Mouse (Mus musculus): Measurements from ENCODE around the gene D230025D16Rik. TPM values are rescaled to one million over a fixed set of nuclear protein-coding genes. Genes with fewer than 3 reads are reported as not detected.

D230025D16Rik gene
- total RNA-seq, 2 experiments from 2014 or later: 18.5 to 19.5 TPM

DNA sequence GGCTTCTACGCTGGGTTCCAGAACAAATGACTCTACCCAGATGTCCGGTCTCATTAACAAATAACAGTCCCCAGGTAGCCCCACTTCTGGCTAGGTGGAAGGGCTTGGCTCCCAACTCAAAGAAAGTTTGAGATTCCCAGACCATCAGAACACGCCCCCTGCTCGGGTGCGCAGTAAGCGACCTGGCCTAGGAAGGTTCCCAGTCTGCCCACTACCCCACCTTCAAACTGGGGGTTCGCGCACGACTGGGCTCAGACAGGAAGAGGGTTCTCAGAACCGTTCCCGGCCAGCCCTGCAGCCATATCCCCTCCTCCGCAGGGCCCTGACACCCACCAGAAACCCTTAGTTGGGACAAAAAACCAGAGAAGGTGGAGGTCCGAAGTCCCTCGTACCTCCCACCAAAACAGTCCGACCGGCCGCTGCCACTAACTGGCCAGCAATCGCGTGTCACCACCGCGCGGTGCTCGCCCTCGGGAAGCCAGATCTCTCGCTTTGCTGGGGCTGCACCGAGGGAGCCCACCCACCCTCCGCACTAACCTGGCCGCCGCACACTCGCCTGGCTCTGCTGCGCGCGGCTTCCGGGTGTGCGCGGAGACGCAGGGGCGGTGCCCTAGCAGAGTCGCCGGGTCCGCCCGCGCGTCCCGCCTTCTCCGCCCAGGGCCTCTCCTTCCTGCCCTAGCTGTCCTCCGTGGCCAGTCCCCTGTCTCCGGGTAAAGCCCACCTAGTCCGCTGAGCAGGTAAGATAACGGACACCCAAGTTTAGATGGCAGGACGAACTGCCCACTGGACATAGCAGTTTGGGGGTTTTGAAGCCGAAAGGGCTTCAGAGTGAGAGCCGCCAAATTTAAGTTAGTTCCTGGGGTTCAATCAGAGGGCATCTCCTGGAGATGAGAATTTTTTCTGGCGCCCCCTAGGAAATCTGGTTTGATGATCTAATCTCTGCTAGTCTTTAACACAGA is 39.4 kb downstream of the D230025D16Rik start, which contains the start of the genes Tradd and Fbxl8:
Gene Tradd (minus strand): TSS at position 586 of the 959 bp plus-strand sequence.
Gene Fbxl8 (plus strand): TSS at position 625 of the 959 bp plus-strand sequence.
- intact Hi-C loops (cut with DNase I): loop anchor here (2.0 to 10.0 kb wide), 2 partner anchors 24 to 610 kb away; partner anchors contain the start of gene 4931428F04Rik
- DNase-seq (ENCODE audit: low spot score): peak; percentile 67

DNA sequence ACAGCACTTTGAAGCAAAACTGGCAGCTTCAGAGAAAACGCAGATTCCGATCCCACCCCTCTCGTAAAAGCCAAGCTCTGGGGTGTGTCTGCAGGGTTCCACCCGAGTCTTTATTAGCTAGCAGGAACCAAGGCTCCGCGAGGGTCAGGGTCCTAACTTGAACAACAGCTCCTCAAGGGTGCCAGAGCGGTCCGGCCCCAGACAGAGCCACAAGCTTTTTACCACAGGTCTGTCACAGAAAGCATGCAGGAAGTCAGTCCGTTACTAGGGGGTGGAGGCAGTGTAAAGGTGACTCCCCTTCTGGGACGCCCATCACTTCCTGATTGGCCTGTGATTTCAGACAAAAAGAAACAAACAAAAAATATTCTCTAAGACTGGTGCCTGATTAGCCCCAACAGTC is 40.2 kb downstream of the D230025D16Rik start:
- intact Hi-C loops (cut with DNase I): loop anchor here (2.0 to 10.0 kb wide), 2 partner anchors 24 to 610 kb away; partner anchors contain the start of gene 4931428F04Rik
- DNase-seq (ENCODE audit: low spot score): no peak

DNA sequence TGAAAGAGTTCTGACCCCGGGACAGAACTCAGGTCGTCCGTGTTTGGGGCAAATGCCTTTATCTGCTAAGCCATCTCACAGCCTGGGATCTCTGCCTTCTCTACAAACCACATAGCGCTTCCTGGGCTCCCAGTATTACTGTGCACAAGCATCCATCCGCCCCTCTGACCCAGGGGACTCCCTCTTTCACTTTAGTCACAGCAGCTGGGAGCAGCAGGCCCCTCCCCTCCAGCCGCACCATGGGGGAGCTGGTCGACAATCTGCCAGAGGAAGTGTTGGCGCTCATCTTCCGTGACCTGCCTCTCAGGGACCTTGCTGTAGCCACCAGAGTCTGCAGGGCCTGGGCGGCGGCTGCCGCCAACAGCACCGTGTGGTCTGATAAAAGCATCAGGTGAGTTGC is 41.8 kb downstream of the D230025D16Rik start:
- intact Hi-C loops (cut with DNase I): loop anchor here (10.0 kb wide), 1 partner anchor 612 kb away; no protein-coding TSS in a partner anchor
- no peak for DNase-seq (ENCODE audit: low spot score)

DNA sequence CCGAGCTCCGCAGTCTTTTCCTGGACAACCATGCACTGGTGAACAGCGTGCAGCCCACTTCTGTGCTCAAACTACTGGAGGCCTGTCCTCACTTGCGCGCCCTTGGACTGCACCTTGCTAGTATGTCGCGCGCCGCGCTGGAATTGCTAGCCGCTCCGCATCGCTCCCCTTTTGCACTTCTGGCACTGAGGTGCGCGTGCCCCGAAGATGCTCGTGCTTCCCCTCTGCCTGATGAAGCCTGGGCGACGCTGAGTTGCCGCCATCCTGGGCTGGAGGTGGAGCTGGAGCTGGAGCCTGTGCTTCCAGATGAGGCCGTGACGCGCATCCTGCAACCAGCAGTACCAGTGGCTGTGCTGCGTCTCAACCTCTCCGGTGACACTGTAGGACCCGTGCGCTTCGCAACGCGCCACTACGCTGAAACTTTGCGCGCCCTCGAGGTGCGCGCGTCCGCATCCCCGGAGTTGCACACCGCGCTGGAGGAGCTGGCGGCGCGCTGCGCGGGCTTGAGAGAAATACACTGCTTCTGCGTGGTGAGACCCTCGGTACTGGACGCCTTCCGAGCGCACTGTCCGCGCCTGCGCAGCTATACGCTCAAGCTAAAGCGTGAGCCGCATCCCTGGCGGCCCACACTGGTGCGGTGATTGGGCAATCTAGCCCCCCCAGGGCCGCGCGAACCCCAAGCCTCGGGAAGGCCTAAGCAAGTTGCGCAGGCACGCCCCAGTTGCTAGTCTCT is 43.6 kb downstream of the D230025D16Rik start:
- no peak for DNase-seq (ENCODE audit: low spot score)
- intact Hi-C loops (cut with DNase I): loop anchor here (10.0 kb wide), 1 partner anchor 614 kb away; no protein-coding TSS in a partner anchor

DNA sequence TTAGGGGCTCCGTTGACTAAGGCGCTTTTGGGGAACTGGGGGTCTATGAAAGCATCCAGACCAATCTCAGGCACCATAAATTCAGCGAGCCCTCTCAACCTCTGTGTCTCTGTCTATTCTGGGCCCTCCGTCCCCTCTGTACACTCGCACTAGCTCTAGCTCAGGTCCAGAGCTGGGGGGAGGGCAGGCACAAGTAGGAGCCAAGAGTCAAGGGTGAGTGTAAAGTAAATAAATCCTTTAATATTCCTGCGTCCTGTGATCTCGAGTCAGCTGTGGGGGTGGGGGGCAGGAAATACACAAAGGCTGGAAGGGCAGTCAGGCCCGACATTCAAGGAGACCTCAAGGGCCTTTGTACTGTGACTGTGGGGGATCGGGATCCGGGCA is 44.1 kb downstream of the D230025D16Rik start:
- intact Hi-C loops (cut with DNase I): loop anchor here (10.0 kb wide), 1 partner anchor 614 kb away; no protein-coding TSS in a partner anchor
- DNase-seq (ENCODE audit: low spot score): no peak

DNA sequence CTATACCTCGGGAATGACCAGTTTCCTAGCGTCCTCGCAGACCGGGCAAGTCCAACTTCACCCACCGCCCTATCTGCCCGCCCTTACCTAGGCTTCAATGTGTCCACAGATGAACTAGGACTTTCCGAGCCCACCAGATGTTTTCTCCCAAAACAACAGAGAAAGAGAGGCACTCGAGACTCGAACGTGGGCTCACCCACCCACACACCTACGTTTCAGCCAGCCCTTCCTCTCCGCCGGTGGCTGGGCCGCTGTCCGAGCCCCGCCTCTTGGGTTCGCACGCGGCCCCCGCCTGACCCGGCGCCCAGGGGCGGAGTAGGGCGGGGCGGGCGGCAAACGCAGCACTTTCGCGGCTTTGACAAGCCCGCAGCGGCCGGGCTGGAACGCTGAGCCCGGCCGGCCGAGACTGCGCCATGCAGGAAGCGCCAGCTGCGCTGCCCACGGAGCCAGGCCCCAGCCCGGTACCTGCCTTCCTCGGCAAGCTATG is 44.6 kb downstream of the D230025D16Rik start, which contains the start of gene Hsf4:
Gene Hsf4 (plus strand): TSS at position 341 of the 487 bp plus-strand sequence.
- DNase-seq (ENCODE audit: low spot score): no peak
- intact Hi-C loops (cut with DNase I): loop anchor here (10.0 kb wide), 1 partner anchor 615 kb away; no protein-coding TSS in a partner anchor

DNA sequence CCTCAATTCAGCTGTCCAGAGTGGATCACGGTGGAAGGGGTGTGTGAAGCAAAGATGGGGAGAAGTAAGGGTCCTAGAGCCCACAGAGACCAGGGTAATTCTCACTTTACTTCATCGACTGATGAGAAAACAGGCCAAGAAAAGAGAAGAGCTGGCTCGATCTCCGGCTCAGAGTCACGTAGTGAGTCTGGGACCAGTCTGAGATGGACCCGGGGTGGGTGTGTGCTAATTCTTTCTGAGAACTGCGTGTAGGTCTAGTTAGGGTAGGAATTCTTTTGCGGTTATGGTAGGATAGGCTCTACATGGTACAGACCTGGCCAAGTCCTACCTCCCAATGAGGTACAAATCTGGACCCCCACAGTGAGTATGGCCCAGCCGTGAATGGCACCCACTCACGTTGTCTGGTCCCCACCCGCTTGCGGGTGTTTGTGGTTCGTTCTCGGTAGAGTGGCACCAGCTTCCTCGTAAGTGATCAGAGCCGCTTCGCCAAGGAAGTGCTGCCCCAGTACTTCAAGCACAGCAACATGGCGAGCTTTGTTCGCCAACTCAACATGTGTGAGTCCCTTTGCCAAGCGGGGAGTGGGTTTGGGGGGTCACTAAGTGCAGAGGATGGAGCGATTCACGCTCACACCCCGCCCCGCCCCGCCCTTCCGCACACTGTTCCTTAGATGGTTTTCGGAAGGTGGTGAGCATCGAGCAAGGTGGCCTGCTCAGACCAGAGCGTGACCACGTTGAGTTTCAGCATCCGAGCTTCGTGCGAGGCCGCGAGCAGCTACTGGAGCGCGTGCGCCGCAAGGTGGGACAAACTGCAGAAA is 45.4 kb downstream of the D230025D16Rik start:
- DNase-seq (ENCODE audit: low spot score): no peak
- intact Hi-C loops (cut with DNase I): no loop called here

DNA sequence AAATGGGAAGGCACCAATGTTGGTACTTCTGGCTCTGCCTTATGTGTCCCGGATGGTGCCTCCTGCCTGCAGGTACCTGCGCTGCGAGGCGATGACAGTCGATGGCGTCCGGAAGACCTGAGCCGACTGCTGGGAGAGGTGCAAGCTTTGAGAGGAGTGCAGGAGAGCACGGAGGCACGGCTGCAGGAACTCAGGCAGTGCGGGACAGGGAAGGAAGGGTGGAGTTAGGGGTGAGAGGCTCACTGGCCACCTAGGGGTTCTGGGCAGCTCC is 45.9 kb downstream of the D230025D16Rik start:
- intact Hi-C loops (cut with DNase I): no loop called here
- DNase-seq (ENCODE audit: low spot score): no peak

DNA sequence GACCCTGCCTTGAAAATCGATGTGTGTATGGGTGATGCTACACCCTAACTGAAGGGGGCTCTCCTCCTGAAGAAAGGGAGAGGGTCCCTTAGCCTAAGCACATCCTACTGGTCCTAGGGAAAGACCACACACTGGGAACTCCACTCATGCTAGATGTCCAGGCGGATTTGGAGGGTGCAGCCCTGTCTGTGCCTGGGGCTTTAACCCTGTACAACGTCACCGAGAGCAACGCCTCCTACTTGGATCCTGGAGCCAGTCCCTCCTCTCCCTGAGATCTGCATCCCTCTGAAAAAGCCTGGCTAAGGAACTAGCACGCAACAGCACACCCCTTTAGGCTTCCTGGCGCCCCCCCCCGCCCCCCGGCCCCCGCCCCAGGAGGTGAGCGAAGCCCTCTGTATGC is 50.4 kb downstream of the D230025D16Rik start:
- no peak for DNase-seq (ENCODE audit: low spot score)
- intact Hi-C loops (cut with DNase I): no loop called here

DNA sequence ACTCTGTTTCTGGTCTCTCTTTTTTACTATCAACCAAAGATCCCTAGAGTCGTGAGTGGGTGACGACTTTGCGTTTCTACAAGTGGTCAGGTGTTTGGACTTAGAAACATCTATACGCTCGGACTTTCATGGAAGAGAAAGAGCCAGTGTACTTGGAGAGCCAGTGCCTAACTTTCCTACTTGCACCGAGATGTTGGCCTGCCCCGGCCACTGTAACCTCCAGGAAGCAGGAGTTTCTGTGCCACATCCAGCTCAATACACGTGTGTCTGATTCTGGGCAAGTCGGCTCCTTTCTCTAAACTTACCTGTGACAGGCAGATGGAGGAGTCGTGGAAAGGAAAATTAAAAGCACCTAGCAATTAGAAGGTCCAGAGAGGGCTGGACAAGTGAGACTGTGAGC is 50.9 kb downstream of the D230025D16Rik start, which contains the start of gene Nol3:
Gene Nol3 (plus strand): TSS at position 301 of the 400 bp plus-strand sequence.
- intact Hi-C loops (cut with DNase I): no loop called here

DNA sequence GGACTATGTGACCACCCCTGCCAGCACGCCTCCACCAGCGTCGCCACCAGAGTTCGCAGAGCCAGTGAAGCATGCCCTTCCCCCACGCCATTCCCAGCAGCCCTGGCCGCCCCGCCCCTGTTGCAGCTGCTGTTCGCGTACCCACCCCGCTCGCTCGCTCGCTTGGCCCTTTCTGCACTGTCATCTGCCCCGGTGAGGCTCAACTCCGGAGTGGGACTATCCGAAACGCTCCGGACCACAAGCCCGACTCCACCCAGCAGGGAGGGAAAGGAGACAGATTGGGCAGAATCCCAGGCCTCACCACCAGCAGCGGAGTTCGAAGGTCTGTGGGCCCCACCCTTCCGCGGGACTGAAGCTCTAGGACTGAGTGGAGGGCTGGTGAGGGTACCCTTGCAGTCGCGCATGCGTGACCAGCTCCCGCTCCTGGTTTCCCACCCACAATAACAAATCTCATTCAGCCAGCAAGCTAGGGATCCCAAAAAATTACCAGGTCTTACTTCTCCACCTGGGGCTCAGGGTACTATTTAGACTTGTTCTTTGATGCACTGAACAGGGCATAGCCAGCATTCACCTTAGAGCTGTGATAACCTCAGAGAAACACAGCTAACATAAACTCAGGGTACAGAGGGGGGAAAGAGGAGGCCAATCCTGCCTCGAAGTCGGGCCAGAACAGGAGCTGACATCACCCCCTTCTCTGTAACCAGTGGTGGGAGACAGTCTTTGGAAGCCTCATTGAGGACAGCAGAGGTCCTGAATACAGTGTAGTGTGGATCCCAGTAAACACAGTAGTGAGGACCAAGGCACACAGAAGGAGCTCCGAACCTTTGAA is 51.6 kb downstream of the D230025D16Rik start:
- intact Hi-C loops (cut with DNase I): no loop called here
- DNase-seq (ENCODE audit: low spot score): no peak

More for the DNA sequence above, 50.9 kb downstream of the D230025D16Rik start, which contains the start of gene Nol3:
- no peak for DNase-seq (ENCODE audit: low spot score)

DNA sequence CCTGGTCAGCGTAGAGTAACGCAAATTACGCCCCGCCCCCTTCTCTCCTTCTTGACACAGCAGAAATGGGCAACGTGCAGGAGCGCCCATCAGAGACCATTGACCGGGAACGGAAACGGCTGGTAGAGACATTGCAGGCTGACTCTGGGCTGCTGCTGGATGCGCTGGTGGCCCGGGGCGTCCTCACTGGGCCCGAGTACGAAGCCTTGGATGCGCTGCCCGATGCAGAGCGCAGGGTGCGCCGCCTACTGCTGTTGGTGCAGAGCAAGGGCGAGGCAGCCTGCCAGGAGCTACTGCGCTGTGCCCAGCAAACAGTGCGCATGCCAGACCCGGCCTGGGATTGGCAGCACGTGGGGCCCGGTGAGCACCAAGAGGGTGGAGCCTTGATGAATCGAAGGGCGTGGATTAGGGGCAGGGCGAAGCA is 54.0 kb downstream of the D230025D16Rik start:
- DNase-seq (ENCODE audit: low spot score): no peak
- intact Hi-C loops (cut with DNase I): no loop called here

DNA sequence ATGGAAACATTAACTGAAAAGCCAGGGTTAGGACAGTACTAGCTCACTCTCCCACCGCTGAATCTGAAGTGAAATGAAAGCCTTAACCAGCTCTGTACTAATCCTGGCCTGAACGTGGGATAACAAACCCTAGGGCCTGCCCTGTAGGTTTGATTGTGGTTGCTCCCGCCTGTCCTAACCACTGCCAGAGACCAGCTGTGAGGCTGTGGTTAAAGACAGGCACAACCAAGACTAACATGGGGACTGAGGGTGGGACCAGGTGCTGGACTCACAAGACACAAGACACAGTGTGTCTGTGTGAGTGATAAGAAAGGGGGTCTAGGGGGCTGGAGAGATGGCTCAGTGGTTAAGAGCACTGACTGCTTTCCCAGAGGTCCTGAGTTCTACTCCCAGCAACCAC is 55.6 kb downstream of the D230025D16Rik start:
- intact Hi-C loops (cut with DNase I): no loop called here
- DNase-seq (ENCODE audit: low spot score): no peak

DNA sequence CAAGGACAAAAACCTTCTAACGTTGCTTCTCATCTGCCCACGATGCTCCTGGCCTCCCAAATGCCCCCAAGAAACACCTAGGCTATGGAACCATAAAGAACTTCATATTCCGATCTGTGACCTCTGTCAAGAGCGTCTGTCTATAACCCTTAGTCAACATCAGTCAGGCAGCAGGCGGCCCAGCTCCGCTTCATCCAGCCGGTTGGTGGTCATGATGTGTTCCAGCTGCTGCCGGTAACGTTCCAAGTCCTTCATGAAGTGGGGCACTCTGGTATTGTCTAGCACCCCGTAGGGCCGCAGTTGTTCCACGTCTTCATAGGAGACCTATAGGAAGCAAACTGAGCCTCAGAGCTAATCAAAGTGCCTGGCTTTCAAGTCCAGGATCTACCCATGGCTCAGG is 56.9 kb downstream of the D230025D16Rik start:
- intact Hi-C loops (cut with DNase I): no loop called here
- no peak for DNase-seq (ENCODE audit: low spot score)

DNA sequence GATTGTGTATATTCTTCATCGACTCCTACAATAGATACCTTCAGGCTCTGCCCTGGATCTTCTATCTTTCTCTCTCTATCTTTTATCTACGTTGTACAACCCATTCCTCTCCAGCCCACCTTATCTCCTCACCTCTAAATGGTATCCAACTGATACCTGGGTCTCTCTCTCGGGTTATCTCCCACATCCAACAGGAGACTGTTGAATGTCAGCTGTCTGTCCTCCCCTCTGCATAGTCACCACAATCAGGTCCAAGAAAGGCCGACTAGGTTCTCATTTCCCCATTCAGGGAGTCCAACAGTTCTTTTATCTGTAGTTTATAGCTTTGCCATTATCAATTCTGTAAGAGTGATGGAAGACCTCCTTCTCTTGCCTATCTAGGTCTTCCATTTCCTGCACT is 57.3 kb downstream of the D230025D16Rik start:
- intact Hi-C loops (cut with DNase I): no loop called here

DNA sequence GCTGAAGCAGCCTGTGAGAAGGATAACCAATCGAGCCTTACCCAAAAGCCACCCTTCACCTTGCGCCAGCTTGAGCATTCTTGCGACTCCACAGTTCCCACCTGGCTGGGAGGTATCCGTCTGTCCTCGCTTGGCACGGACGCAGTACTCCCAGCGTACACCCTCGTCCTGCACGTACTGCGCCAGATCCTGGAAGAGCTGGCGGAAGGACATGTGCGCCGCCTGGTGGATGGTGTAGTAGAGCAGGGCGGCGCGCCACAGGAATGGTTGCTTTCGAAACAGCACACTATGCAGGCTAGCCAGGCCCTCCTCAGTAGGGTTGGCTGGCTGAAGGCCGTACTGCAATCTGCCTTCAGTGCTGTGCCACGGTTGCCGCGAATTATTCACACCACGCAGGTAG is 58.1 kb downstream of the D230025D16Rik start:
- intact Hi-C loops (cut with DNase I): no loop called here

More for the DNA sequence above, 57.3 kb downstream of the D230025D16Rik start:
- DNase-seq (ENCODE audit: low spot score): no peak

DNA sequence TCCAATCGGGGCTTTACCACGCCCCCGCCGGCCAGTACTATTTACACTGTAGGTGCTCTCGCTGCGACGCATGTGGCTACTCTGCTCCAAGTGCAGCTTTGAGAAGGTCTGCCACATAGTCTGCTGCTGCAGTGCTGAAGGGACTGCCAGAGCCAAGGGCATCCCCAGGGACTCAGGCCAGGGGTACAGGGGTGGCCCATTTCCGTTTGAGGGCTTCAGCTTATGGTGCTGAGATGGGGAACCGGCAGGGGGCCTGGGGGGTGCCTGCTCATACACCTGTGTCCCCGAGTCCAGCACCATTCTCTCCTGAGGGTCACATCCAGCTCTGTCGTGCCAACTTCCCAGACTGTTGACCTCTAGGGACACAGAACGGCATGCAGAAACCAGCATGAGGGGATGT is 60.6 kb downstream of the D230025D16Rik start:
- no peak for DNase-seq (ENCODE audit: low spot score)
- intact Hi-C loops (cut with DNase I): no loop called here

More for the DNA sequence above, 58.1 kb downstream of the D230025D16Rik start:
- DNase-seq (ENCODE audit: low spot score): no peak

DNA sequence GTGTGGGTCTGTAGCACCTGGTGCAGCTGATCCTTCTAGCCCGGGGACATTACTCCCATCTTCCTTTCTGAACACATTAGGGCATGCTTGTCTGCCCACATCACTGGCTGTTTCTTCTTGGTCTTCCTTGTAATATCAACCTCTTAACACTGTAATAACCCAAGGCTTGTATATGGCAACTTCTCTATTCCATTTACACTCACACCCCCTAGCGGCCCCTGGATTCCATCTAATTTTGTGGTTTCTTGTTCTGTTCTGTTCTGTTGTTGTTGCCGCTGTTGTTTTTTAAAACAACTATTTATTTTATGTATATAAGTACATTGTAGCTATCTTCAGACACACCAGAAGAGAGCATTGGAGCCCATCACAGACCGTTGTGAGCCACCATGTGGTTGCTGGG is 62.0 kb downstream of the D230025D16Rik start:
- intact Hi-C loops (cut with DNase I): no loop called here

More for the DNA sequence above, 62.0 kb downstream of the D230025D16Rik start:
- DNase-seq (ENCODE audit: low spot score): no peak

Measured in heart, postnatal 25 days (tissue).